Mouse (Mus musculus): ENCODE results near the gene Ccni. TPM values are rescaled to one million over a fixed set of nuclear protein-coding genes. Genes with fewer than 3 reads are reported as not detected.

Gene Ccni
- polyA plus RNA-seq (2014; fragmentation: Nextera tagmentation; extraction: Ambion mirVana), result 168 and 181 TPM in 2 replicates

- WGBS, result under 1% methylated on average over 77 of the region's 79 CpGs
- H3K27me3 ChIP-seq (ENCODE audit: control insufficient read depth, insufficient read depth, low read length), result no peaks in the 10 kb centered on the region
- peak; percentile 96 for DNase-seq (ENCODE audit: low spot score)
- no peaks in the 10 kb centered on the region for H3K9me3 ChIP-seq (ENCODE audit: control insufficient read depth, low read length)
- H3K36me3 ChIP-seq (ENCODE audit: control insufficient read depth, insufficient read depth, low read length), result no peaks in the 10 kb centered on the region
- peak within 1 kb of the TSS; percentile 85 for H3K27ac ChIP-seq (ENCODE audit: low read depth, low read length)
- peak; percentile 96 for ATAC-seq (replicated peaks; ENCODE audit: low FRiP score)
- H3K4me3 ChIP-seq (ENCODE audit: low read depth, low read length), result peak within 1 kb of the TSS; percentile 90
- peaks cover 5% of the 10 kb centered on the region; the same call in 1 of the 2 replicates for H3K4me1 ChIP-seq (replicated peaks; ENCODE audit: control insufficient read depth, insufficient read depth, low read length)
- H3K4me2 ChIP-seq (ENCODE audit: low read depth, low read length, severe bottlenecking), result peak within 1 kb of the TSS; percentile 71
- H3K9ac ChIP-seq (ENCODE audit: low read length), result peak within 1 kb of the TSS; percentile 93
These were observed at the start of gene Ccni, which contains the start of gene 2010109A12Rik for GRCm38 (mm10) chr5:93206109-93207005. Ccni (minus strand) TSS chr5:93206495. 2010109A12Rik (plus strand) TSS chr5:93206518.

- Histone ChIP-seq H3K4me1 (replicated peaks; ENCODE audit: control insufficient read depth, insufficient read depth, low read length) (no peaks in the 10 kb centered on the region), H3K27me3 (ENCODE audit: control insufficient read depth, insufficient read depth, low read length) (no peaks in the 10 kb centered on the region), H3K9me3 (ENCODE audit: control insufficient read depth, low read length) (no peaks in the 10 kb centered on the region), H3K4me2 (ENCODE audit: low read depth, low read length, severe bottlenecking) (no peak overlapping the region), H3K27ac (ENCODE audit: low read depth, low read length) (no peak overlapping the region), H3K9ac (ENCODE audit: low read length) (no peak overlapping the region), H3K36me3 (ENCODE audit: control insufficient read depth, insufficient read depth, low read length) (no peaks in the 10 kb centered on the region), H3K4me3 (ENCODE audit: low read depth, low read length) (no peak overlapping the region)
- 91% methylated on average over 5 of the region's 5 CpGs for WGBS
- ATAC-seq (replicated peaks; ENCODE audit: low FRiP score) (no peak), DNase-seq (ENCODE audit: low spot score) (no peak)
These were observed 49.5 kb upstream of the Ccni start for GRCm38 (mm10) chr5:93255759-93256265.

GRCm38 (mm10) chr5:93251001-93251760 is 44.9 kb upstream of the Ccni start:
- H3K9ac ChIP-seq (ENCODE audit: low read length), result no peak overlapping the region
- DNase-seq (ENCODE audit: low spot score), result no peak
- H3K4me1 ChIP-seq (replicated peaks; ENCODE audit: control insufficient read depth, insufficient read depth, low read length), result no peaks in the 10 kb centered on the region
- no peak overlapping the region for H3K27ac ChIP-seq (ENCODE audit: low read depth, low read length)
- H3K4me2 ChIP-seq (ENCODE audit: low read depth, low read length, severe bottlenecking), result no peak overlapping the region
- ATAC-seq (replicated peaks; ENCODE audit: low FRiP score), result no peak
- H3K27me3 ChIP-seq (ENCODE audit: control insufficient read depth, insufficient read depth, low read length), result no peaks in the 10 kb centered on the region
- 90% methylated on average over 12 of the region's 12 CpGs for WGBS
- H3K9me3 ChIP-seq (ENCODE audit: control insufficient read depth, low read length), result no peaks in the 10 kb centered on the region
- H3K36me3 ChIP-seq (ENCODE audit: control insufficient read depth, insufficient read depth, low read length), result no peaks in the 10 kb centered on the region
- no peak overlapping the region for H3K4me3 ChIP-seq (ENCODE audit: low read depth, low read length)

- ATAC-seq (replicated peaks; ENCODE audit: low FRiP score) (no peak), DNase-seq (ENCODE audit: low spot score) (no peak)
- Histone ChIP-seq H3K4me3 (ENCODE audit: low read depth, low read length) (no peak overlapping the region), H3K36me3 (ENCODE audit: control insufficient read depth, insufficient read depth, low read length) (no peaks in the 10 kb centered on the region), H3K27ac (ENCODE audit: low read depth, low read length) (no peak overlapping the region), H3K4me1 (replicated peaks; ENCODE audit: control insufficient read depth, insufficient read depth, low read length) (no peaks in the 10 kb centered on the region), H3K9me3 (ENCODE audit: control insufficient read depth, low read length) (no peaks in the 10 kb centered on the region), H3K9ac (ENCODE audit: low read length) (no peak overlapping the region), H3K27me3 (ENCODE audit: control insufficient read depth, insufficient read depth, low read length) (no peaks in the 10 kb centered on the region), H3K4me2 (ENCODE audit: low read depth, low read length, severe bottlenecking) (no peak overlapping the region)
- WGBS, result 83% methylated on average over 6 of the region's 6 CpGs
These were observed 43.8 kb upstream of the Ccni start for GRCm38 (mm10) chr5:93249940-93250578.

GRCm38 (mm10) chr5:93245280-93245679 is 39.0 kb upstream of the Ccni start:
- ATAC-seq (replicated peaks; ENCODE audit: low FRiP score) (no peak), DNase-seq (ENCODE audit: low spot score) (no peak)
- no peak overlapping the region for H3K27ac ChIP-seq (ENCODE audit: low read depth, low read length)
- H3K27me3 ChIP-seq (ENCODE audit: control insufficient read depth, insufficient read depth, low read length), result no peaks in the 10 kb centered on the region
- H3K4me2 ChIP-seq (ENCODE audit: low read depth, low read length, severe bottlenecking), result no peak overlapping the region
- no peaks in the 10 kb centered on the region for H3K9me3 ChIP-seq (ENCODE audit: control insufficient read depth, low read length)
- no peak overlapping the region for H3K9ac ChIP-seq (ENCODE audit: low read length)
- H3K36me3 ChIP-seq (ENCODE audit: control insufficient read depth, insufficient read depth, low read length), result no peaks in the 10 kb centered on the region
- no peaks in the 10 kb centered on the region for H3K4me1 ChIP-seq (replicated peaks; ENCODE audit: control insufficient read depth, insufficient read depth, low read length)
- no peak overlapping the region for H3K4me3 ChIP-seq (ENCODE audit: low read depth, low read length)
- WGBS, result 81% methylated on average over 2 of the region's 2 CpGs

- Histone ChIP-seq H3K4me3 (ENCODE audit: low read depth, low read length) (no peak overlapping the region), H3K9ac (ENCODE audit: low read length) (no peak overlapping the region), H3K9me3 (ENCODE audit: control insufficient read depth, low read length) (no peaks in the 10 kb centered on the region), H3K27ac (ENCODE audit: low read depth, low read length) (no peak overlapping the region), H3K27me3 (ENCODE audit: control insufficient read depth, insufficient read depth, low read length) (no peaks in the 10 kb centered on the region), H3K4me1 (replicated peaks; ENCODE audit: control insufficient read depth, insufficient read depth, low read length) (no peaks in the 10 kb centered on the region), H3K4me2 (ENCODE audit: low read depth, low read length, severe bottlenecking) (no peak overlapping the region), H3K36me3 (ENCODE audit: control insufficient read depth, insufficient read depth, low read length) (no peaks in the 10 kb centered on the region)
- 86% methylated on average over 8 of the region's 8 CpGs for WGBS
- ATAC-seq (replicated peaks; ENCODE audit: low FRiP score), result no peak
- DNase-seq (ENCODE audit: low spot score), result no peak
These were observed 33.6 kb upstream of the Ccni start for GRCm38 (mm10) chr5:93239590-93240544.

GRCm38 (mm10) chr5:93236541-93236940 is 30.2 kb upstream of the Ccni start:
- Histone ChIP-seq H3K4me1 (replicated peaks; ENCODE audit: control insufficient read depth, insufficient read depth, low read length) (no peaks in the 10 kb centered on the region), H3K27me3 (ENCODE audit: control insufficient read depth, insufficient read depth, low read length) (no peaks in the 10 kb centered on the region), H3K4me2 (ENCODE audit: low read depth, low read length, severe bottlenecking) (no peak overlapping the region), H3K36me3 (ENCODE audit: control insufficient read depth, insufficient read depth, low read length) (no peaks in the 10 kb centered on the region), H3K9me3 (ENCODE audit: control insufficient read depth, low read length) (no peaks in the 10 kb centered on the region), H3K9ac (ENCODE audit: low read length) (no peak overlapping the region), H3K4me3 (ENCODE audit: low read depth, low read length) (no peak overlapping the region), H3K27ac (ENCODE audit: low read depth, low read length) (no peak overlapping the region)
- DNase-seq (ENCODE audit: low spot score) (no peak), ATAC-seq (replicated peaks; ENCODE audit: low FRiP score) (no peak)
- WGBS, result 84% methylated on average over 4 of the region's 4 CpGs

Measured in forebrain, embryonic 11.5 days (tissue).